Mouse (Mus musculus) lung, adult 2 months (tissue): ENCODE data around the gene Hsd17b6. TPM values are rescaled to one million over a fixed set of nuclear protein-coding genes. Genes with fewer than 3 reads are reported as not detected.

ENCODE experiments used
- DNase-seq: peaks from one replicate; pipeline ENCODE4 v3.0.0; 2022
- H3K4me1 ChIP-seq: fragments of 200-500 bp; 2 replicates; pipeline ENCODE4 v1.6.1; 2011; ENCODE audit warnings: low read length; ENCODE audit not compliant: control insufficient read depth, insufficient read depth
- H3K4me3 ChIP-seq: fragments of 200-500 bp; replicated peaks from 2 replicates; pipeline ENCODE3; 2011; ENCODE audit warnings: low read depth, mild to moderate bottlenecking, control low read depth, low read length; ENCODE audit errors: extremely low read depth
- CTCF ChIP-seq: fragments of 200-500 bp; IDR thresholded peaks from 2 replicates; pipeline ENCODE4 v1.5.1; 2011; ENCODE audit warnings: mild to moderate bottlenecking, low read length, control low read depth; ENCODE audit not compliant: insufficient read depth
- POLR2A ChIP-seq: fragments of 200-500 bp; IDR thresholded peaks from 2 replicates; pipeline ENCODE4 v1.6.1; 2011; ENCODE audit warnings: low read depth, mild to moderate bottlenecking, control low read depth, low read length, borderline replicate concordance; ENCODE audit errors: extremely low read depth
- WGBS: fragments of 180-500 bp; shearing (Covaris S2); methylation state at CpG from one replicate; pipeline ENCODE4 v1.1.7; 2018; 5-methylcytosine and 5-hydroxymethylcytosine counted together
- polyA plus RNA-seq: library from polyadenylated mRNA; depleted of rRNA; stranded (reverse); fragments of >200 nt; gene quantifications from 2 replicates; pipeline ENCODE4 v1.2.3, GENCODE M21; 2012; rRNA removed

Hsd17b6 gene
- polyA plus RNA-seq, 1 experiment, result 0.56 TPM

DNA sequence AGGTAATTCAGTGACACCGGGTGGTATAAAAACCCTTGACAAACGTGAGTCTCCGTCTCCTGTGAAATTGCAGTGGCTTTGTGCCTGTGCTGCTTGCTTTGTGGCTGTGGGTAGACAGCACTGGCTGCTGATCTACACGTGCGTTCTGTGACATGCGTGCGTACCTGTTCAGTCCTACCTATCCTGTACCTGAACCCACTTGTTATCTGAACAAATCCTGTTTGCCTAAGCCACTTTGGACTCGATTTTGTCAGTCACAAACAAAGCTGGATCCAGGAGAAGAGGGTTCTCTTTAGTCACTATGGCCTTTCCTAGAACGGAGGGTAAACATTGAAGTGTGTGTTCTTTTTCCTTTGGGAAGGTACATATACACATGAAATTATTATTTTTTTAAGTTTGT, 56.0 kb downstream of the Hsd17b6 start:
- no peak for DNase-seq
- H3K4me1 ChIP-seq, result no peaks in the 10 kb centered on the region
- 75% methylated on average over 9 of the region's 9 CpGs for WGBS
- H3K4me3 ChIP-seq, result no peak overlapping the region
- TF ChIP-seq CTCF (no peak), POLR2A (no peak)

DNA sequence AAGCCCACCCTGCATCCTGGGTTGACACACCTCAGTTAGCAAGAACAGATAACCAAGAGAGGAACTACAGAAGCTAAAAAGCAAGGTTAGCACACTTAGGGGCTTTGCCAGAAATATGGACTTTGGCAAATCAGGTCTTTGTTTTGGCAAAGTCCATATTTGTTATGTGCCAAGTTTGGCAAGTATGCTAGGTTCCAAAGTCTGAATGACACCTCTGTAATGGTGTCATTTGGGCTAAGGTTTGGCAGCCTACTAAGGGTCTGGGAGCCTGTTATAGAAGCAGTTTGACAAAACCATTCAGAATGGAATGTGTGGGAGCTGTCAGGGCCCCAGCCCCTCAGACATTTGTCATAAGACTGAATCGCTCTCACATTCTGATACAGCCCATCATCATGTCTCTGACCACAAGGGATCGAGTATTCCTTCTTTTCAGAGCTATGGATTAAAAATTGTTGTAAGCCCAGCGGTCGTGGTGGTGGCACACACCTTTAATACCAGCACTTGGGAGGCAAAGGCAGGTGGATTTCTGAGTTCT, 57.7 kb downstream of the Hsd17b6 start:
- WGBS, result 76% methylated on average over 4 of the region's 4 CpGs
- Histone ChIP-seq H3K4me3 (no peak overlapping the region), H3K4me1 (no peaks in the 10 kb centered on the region)
- no peak for TF ChIP-seq CTCF
- no peak for TF ChIP-seq POLR2A
- no peak for DNase-seq

DNA sequence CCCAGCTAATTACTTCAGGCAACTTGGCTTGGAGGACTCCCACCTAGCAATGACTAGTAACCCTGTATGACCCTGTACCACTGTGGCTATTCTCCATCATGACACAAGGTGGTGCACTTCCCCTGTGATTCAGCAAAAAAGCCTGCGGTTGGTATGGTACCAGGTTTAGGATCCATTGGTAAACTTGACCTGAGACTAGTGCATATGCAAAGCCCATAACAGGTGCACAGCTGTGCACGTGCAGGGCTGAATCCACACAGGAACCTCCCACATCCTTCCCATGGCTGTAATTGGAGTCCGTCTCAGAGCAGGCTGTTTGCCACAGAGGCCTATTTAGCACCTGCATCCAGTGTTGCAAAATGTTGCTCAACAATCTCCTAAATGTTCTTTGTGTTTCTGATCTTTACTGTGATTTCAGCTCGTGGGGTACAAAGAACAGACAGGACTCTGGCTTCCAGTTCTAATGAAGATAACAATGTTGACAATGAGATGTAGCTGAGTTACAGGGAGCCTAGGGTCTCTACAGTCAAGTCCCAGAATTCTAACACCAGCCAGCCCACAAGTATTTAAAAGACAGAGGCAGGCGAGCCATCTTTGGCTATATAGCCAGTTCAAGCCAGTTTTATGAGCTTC, 61.9 kb downstream of the Hsd17b6 start:
- Histone ChIP-seq H3K4me1 (no peaks in the 10 kb centered on the region), H3K4me3 (no peak overlapping the region)
- peak; percentile 39 for DNase-seq
- 39% methylated on average over 5 of the region's 5 CpGs for WGBS
- TF ChIP-seq CTCF, result peak; percentile 41; the same call in 1 of the 2 replicates
- TF ChIP-seq POLR2A, result no peak

Other genes starting within 250 kb of the Hsd17b6 start
- 0.05 and 0.11 TPM in 2 replicates for gene Rdh1, start 247.9 kb downstream of the Hsd17b6 start, polyA plus RNA-seq
- gene Rdh16f1, start 247.8 kb downstream of the Hsd17b6 start, polyA plus RNA-seq, result 0.07 and 0.14 TPM in 2 replicates
- gene Rdh9, start 231.2 kb downstream of the Hsd17b6 start, polyA plus RNA-seq, result 0.17 TPM in 1 of 2 replicates, not detected in the other
- 0.04 and 0.09 TPM in 2 replicates for gene Rdh16, start 206.5 kb downstream of the Hsd17b6 start, polyA plus RNA-seq
- not detected in 2 replicates for gene Rdh19, start 157.7 kb downstream of the Hsd17b6 start, polyA plus RNA-seq
- not detected in 2 replicates for gene Rdh16f2, start 141.1 kb downstream of the Hsd17b6 start, polyA plus RNA-seq
- gene Rdh7, start 118.8 kb downstream of the Hsd17b6 start, polyA plus RNA-seq, result 0.12 and 0.72 TPM in 2 replicates
- gene Sdr9c7, start 109.1 kb downstream of the Hsd17b6 start, polyA plus RNA-seq, result 2.9 TPM in 1 of 2 replicates, not detected in the other
- gene Prim1, start 7.6 kb upstream of the Hsd17b6 start, polyA plus RNA-seq, result 1.4 and 2.3 TPM in 2 replicates
- 102 and 113 TPM in 2 replicates for gene Naca, start 28.0 kb upstream of the Hsd17b6 start, polyA plus RNA-seq
- 43.8 and 84.2 TPM in 2 replicates for gene Ptges3, start 51.3 kb upstream of the Hsd17b6 start, polyA plus RNA-seq
- gene Atp5b, start 75.7 kb upstream of the Hsd17b6 start, polyA plus RNA-seq, result 1,519 and 1,632 TPM in 2 replicates
- 26.9 and 40.7 TPM in 2 replicates for gene Baz2a, start 84.0 kb upstream of the Hsd17b6 start, polyA plus RNA-seq
- 103 and 116 TPM in 2 replicates for gene Rbms2, start 172.7 kb upstream of the Hsd17b6 start, polyA plus RNA-seq
- 1.5 and 2.4 TPM in 2 replicates for gene Gls2, start 186.8 kb upstream of the Hsd17b6 start, polyA plus RNA-seq
- gene Spryd4, start 204.2 kb upstream of the Hsd17b6 start, polyA plus RNA-seq, result 5.6 and 9.9 TPM in 2 replicates
- gene Mip, start 218.2 kb upstream of the Hsd17b6 start, polyA plus RNA-seq, result not detected in 2 replicates
- 7.8 and 7.9 TPM in 2 replicates for gene Timeless, start 224.5 kb upstream of the Hsd17b6 start, polyA plus RNA-seq
- 0.08 and 0.27 TPM in 2 replicates for gene Apon, start 246.5 kb upstream of the Hsd17b6 start, polyA plus RNA-seq